Mouse (Mus musculus): Measurements from ENCODE around the gene Wbp4.

DNA sequence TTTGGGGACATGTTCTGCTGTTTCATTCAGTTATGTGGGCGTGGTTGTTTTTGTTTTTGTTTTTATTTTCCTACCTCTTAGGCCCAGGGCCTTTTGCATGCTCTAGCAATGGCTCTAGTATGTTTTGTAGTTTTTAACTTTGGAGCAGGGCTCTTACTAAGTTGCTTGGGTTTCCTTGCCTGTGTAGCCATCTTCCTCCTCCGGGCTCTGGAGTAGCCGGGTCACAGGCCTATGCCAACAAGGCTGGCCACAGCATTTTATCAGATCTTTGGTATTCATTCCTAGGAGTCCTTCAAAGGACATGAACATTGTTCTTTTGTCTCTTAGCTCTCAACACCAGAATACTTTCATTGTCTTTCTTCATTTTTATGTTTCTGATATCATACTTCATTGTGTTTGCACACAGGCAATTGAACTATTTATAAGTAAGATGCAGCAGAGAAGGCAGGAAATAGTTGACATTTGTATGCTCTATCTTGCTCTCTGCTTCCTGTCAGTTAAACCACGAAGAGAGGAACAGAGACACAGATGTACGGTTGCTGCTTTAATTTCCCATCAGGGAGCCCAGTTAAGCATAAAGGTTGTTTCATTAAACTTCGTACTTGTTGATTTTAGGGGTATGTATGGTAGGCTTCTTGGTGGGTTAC is 40.3 kb upstream of the Wbp4 start:
- TF ChIP-seq CTCF (IDR thresholded peaks at IDR 0.05; ENCODE audit: low read depth, low read length) (no peak), POLR2A (IDR thresholded peaks at IDR 0.05; ENCODE audit: extremely low read depth, insufficient read depth, low read length) (no peak)
